Mouse (Mus musculus): ENCODE results near the gene Tm7sf3.

Gene Tm7sf3

GRCm38 (mm10) chr6:146653197-146653596 lies 10.6 kb upstream of the Tm7sf3 start:
- no peak for DNase-seq

GRCm38 (mm10) chr6:146651431-146651830 lies 8.8 kb upstream of the Tm7sf3 start:
- no peak for DNase-seq

- DNase-seq = no peak
Observed at GRCm38 (mm10) chr6:146650013-146650412, 7.4 kb upstream of the Tm7sf3 start.

- DNase-seq = no peak
Observed at GRCm38 (mm10) chr6:146643184-146643570, 553 bp upstream of the Tm7sf3 start.

GRCm38 (mm10) chr6:146641621-146642210 lies 908 bp downstream of the Tm7sf3 start:
- DNase-seq = no peak

- no peak for DNase-seq
Observed at GRCm38 (mm10) chr6:146640991-146641390, 1.6 kb downstream of the Tm7sf3 start.

- DNase-seq = no peak
Observed at GRCm38 (mm10) chr6:146640068-146640965, 2.3 kb downstream of the Tm7sf3 start.

- DNase-seq = no peak
Observed at GRCm38 (mm10) chr6:146636482-146636881, 6.1 kb downstream of the Tm7sf3 start.

- no peak for DNase-seq
Observed at GRCm38 (mm10) chr6:146634759-146635606, 7.6 kb downstream of the Tm7sf3 start.

GRCm38 (mm10) chr6:146634015-146634722 lies 8.5 kb downstream of the Tm7sf3 start:
- DNase-seq = peak; percentile 76

GRCm38 (mm10) chr6:146633629-146634014 lies 9.0 kb downstream of the Tm7sf3 start:
- peak; percentile 28 for DNase-seq

- DNase-seq = no peak
Observed at GRCm38 (mm10) chr6:146633097-146633496, 9.5 kb downstream of the Tm7sf3 start.

GRCm38 (mm10) chr6:146632403-146632802 lies 10.2 kb downstream of the Tm7sf3 start:
- DNase-seq = no peak

GRCm38 (mm10) chr6:146631847-146632246 lies 10.8 kb downstream of the Tm7sf3 start:
- no peak for DNase-seq

GRCm38 (mm10) chr6:146630961-146631360 lies 11.7 kb downstream of the Tm7sf3 start:
- DNase-seq = no peak

- DNase-seq = no peak
Observed at GRCm38 (mm10) chr6:146629781-146630756, 12.6 kb downstream of the Tm7sf3 start.

GRCm38 (mm10) chr6:146628123-146628522 lies 14.5 kb downstream of the Tm7sf3 start:
- DNase-seq = no peak

GRCm38 (mm10) chr6:146616670-146617069 lies 26.0 kb downstream of the Tm7sf3 start:
- DNase-seq = no peak

- no peak for DNase-seq
Observed at GRCm38 (mm10) chr6:146615891-146616290, 26.7 kb downstream of the Tm7sf3 start.

GRCm38 (mm10) chr6:146614541-146614940 lies 28.1 kb downstream of the Tm7sf3 start:
- DNase-seq = no peak

GRCm38 (mm10) chr6:146613907-146614306 lies 28.7 kb downstream of the Tm7sf3 start:
- DNase-seq = no peak
